ENCODE assay signal across 7 mouse cellular contexts in the genomic region with DNA sequence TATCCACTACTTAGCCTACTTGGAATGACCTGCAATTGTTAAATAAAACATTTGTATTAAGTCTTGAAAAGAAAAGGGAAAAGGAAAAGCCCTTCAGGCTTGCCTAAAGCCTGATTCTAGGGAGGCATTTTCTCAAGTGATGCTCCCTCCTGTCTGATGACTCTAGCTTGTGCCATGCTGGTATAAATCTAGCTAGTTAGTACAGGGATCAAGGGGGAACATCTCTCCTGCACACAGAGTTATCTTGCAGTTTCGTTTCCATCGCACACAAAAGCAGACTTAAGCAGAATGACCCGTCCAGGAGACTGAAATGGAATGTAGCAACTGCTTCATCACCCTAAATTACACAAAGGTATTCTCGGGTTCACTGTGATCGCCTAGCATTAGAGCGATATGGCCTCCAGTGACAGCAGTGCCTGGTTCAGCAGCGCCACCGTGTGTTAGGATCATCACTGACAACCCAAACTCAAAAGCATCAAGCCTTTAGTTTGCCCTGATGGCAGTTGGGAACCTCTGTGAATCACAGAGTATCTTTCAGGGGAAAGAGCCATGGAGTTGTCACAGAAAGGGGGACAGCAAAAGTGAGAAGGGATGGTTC. TPM values are rescaled to one million over a fixed set of nuclear protein-coding genes. Genes with fewer than 3 reads are reported as not detected.
DNase-seq lines count a peak whose midpoint lies in the region; ATAC-seq and TF ChIP-seq lines count a peak whose summit lies in the region.

No protein-coding gene starts in this region.

- H3K9ac ChIP-seq in intestine, embryonic 14.5 days (ENCODE audit: low read length) = no peak overlapping the region
- H3K9ac ChIP-seq in midbrain, embryonic 14.5 days (replicated peaks; ENCODE audit: low read length) = no peak overlapping the region

- peak; percentile 75 for DNase-seq in adrenal gland, adult 2 months
- peak; percentile 94 for DNase-seq in embryo, embryonic 10 days (ENCODE audit: low spot score)
- peak; percentile 34 for DNase-seq in gastrocnemius, postnatal 25 days
- peak; percentile 92 for DNase-seq in intestine, embryonic 14.5 days (ENCODE audit: low spot score)
- peak; percentile 81 to 86 for DNase-seq in left cerebral cortex, postnatal 36 days (ENCODE audit: low spot score in 2 of 2)
- peak; percentile 93 for DNase-seq in midbrain, embryonic 14.5 days

- 0 out of 2 replicates have a peak, but pooled peaks cover 5% of the 10 kb centered on the region for H3K4me1 ChIP-seq in intestine, embryonic 14.5 days (replicated peaks; ENCODE audit: control insufficient read depth, insufficient read depth, low read length)
- no peaks in the 10 kb centered on the region for H3K4me1 ChIP-seq in midbrain, embryonic 14.5 days (ENCODE audit: control insufficient read depth, insufficient read depth, low read length)
- peaks cover 2% of the 10 kb centered on the region; the same call in 1 of the 2 replicates for H3K4me1 ChIP-seq in small intestine, adult 2 months (ENCODE audit: control insufficient read depth, insufficient read depth, insufficient read length, low read length)

- H3K27me3 ChIP-seq in intestine, embryonic 14.5 days (replicated peaks; ENCODE audit: control insufficient read depth, insufficient read depth, low read length) = no peaks in the 10 kb centered on the region
- H3K27me3 ChIP-seq in midbrain, embryonic 14.5 days (ENCODE audit: control insufficient read depth, insufficient read depth, low read length) = no peaks in the 10 kb centered on the region
- no peaks in the 10 kb centered on the region for H3K27me3 ChIP-seq in small intestine, adult 2 months (ENCODE audit: control insufficient read depth, insufficient read depth, low read length)

- 7% methylated on average over 8 of the region's 8 CpGs for WGBS in intestine, embryonic 14.5 days
- 6% methylated on average over 8 of the region's 8 CpGs for WGBS in midbrain, embryonic 14.5 days
- WGBS in small intestine, adult 2 months = 6% methylated on average over 8 of the region's 8 CpGs

- no peaks in the 10 kb centered on the region for H3K9me3 ChIP-seq in intestine, embryonic 14.5 days (ENCODE audit: control insufficient read depth, low read length)
- no peaks in the 10 kb centered on the region for H3K9me3 ChIP-seq in midbrain, embryonic 14.5 days (ENCODE audit: control insufficient read depth, low read length)

- TF ChIP-seq POLR2A in small intestine, adult 2 months (IDR thresholded peaks at IDR 0.05; ENCODE audit: low read depth, low read length) = no peak

- H3K4me2 ChIP-seq in intestine, embryonic 14.5 days (ENCODE audit: low read length) = no peak overlapping the region
- H3K4me2 ChIP-seq in midbrain, embryonic 14.5 days (ENCODE audit: low read length) = no peak overlapping the region

- intact Hi-C loops in left cerebral cortex, postnatal 36 days (cut with DNase I) = loop anchor here (1.0 to 5.0 kb wide), 2 partner anchors 59 to 231 kb away; a partner anchor contains a TSS

- no peaks in the 10 kb centered on the region for H3K36me3 ChIP-seq in intestine, embryonic 14.5 days (ENCODE audit: control insufficient read depth, insufficient read depth, low read length)
- H3K36me3 ChIP-seq in midbrain, embryonic 14.5 days (ENCODE audit: control insufficient read depth, insufficient read depth, low read length) = no peaks in the 10 kb centered on the region
- H3K36me3 ChIP-seq in small intestine, adult 2 months (ENCODE audit: control insufficient read depth, insufficient read depth, low read length) = no peaks in the 10 kb centered on the region

- H3K4me3 ChIP-seq in intestine, embryonic 14.5 days (ENCODE audit: low read depth, low read length) = no peak overlapping the region
- no peak overlapping the region for H3K4me3 ChIP-seq in midbrain, embryonic 14.5 days (replicated peaks; ENCODE audit: low read depth, low read length)
- no peak overlapping the region for H3K4me3 ChIP-seq in small intestine, adult 2 months (ENCODE audit: low read depth, low read length)

- no peak for ATAC-seq in intestine, embryonic 14.5 days (replicated peaks; ENCODE audit: low FRiP score, low TSS enrichment, low read depth)
- 0 out of 2 replicates have a peak, but pooled peaks have one; percentile 46 for ATAC-seq in midbrain, embryonic 14.5 days (ENCODE audit: low FRiP score, low TSS enrichment)

- peak; percentile 84; the same call in 1 of the 2 replicates for TF ChIP-seq CTCF in small intestine, adult 2 months (IDR thresholded peaks at IDR 0.05; ENCODE audit: extremely low read depth, insufficient read length, insufficient replicate concordance, low read depth, low read length)

- H3K27ac ChIP-seq in intestine, embryonic 14.5 days (ENCODE audit: low read depth) = no peak overlapping the region
- no peak overlapping the region for H3K27ac ChIP-seq in midbrain, embryonic 14.5 days (replicated peaks; ENCODE audit: low read depth, low read length)
- no peak overlapping the region for H3K27ac ChIP-seq in small intestine, adult 2 months (ENCODE audit: insufficient read depth, low read depth, low read length)

RNA-seq across cellular contexts. Expression of a gene that starts 57.3 kb away (rescaled TPM):
- total RNA-seq in adrenal gland, adult 2 months (2021) = under 1 TPM; 0.17 to 0.21 TPM
- polyA plus RNA-seq in adrenal gland, adult 2 months (2012; rRNA removed) = 0.02 and 0.03 TPM in 2 replicates
- under 1 TPM; 0.23 to 0.48 TPM for total RNA-seq in gastrocnemius, postnatal 25 days (2021)
- 1.5 and 1.9 TPM in 2 replicates for polyA plus RNA-seq in intestine, embryonic 14.5 days (2014; fragmentation: Nextera tagmentation; extraction: Ambion mirVana)
- total RNA-seq in left cerebral cortex, postnatal 36 days (2021) = 100 to 1,000 TPM; 371 to 401 TPM
- 4.5 and 5.9 TPM in 2 replicates for polyA plus RNA-seq in midbrain, embryonic 14.5 days (2014; fragmentation: Nextera tagmentation; extraction: Ambion mirVana)
- polyA plus RNA-seq in small intestine, adult 2 months (2012; rRNA removed) = 0.14 and 0.15 TPM in 2 replicates

Comparison
In these comparisons a context has a peak if more than half of its experiments do, and no peak if none do; other contexts are left out.
1. DNase-seq: peak in every context shown above with its lines; median percentile 94 in embryo, embryonic 10 days; 93 in midbrain, embryonic 14.5 days; 92 in intestine, embryonic 14.5 days; 84 in left cerebral cortex, postnatal 36 days; 75 in adrenal gland, adult 2 months; 34 in gastrocnemius, postnatal 25 days.